Mouse (Mus musculus) cerebellum, adult 9-11 months (tissue): Measurements from ENCODE around the gene 1700018B08Rik.

Experiments
- DNase-seq: peaks from one replicate; pipeline ENCODE4 v3.0.0; 2022

The 1700018B08Rik gene

GRCm38 (mm10) chr8:121491633-121492032, 52.5 kb downstream of the 1700018B08Rik start:
- no peak for DNase-seq

- no peak for DNase-seq
These were observed 59.9 kb downstream of the 1700018B08Rik start for GRCm38 (mm10) chr8:121484072-121484782.
